Mouse (Mus musculus): ENCODE results near the gene Man2a1. TPM values are rescaled to one million over a fixed set of nuclear protein-coding genes. Genes with fewer than 3 reads are reported as not detected.

Man2a1 gene
- polyA plus RNA-seq, 1 experiment from 2014 or later = 4.1 TPM

Other genes with a start within 250 kb of the Man2a1 start
- not detected in 2 replicates for gene 4930583I09Rik, start 235.3 kb downstream of the Man2a1 start, polyA plus RNA-seq (2015; fragmentation: Nextera tagmentation; extraction: Ambion mirVana)